Mouse (Mus musculus): ENCODE data around the gene Gm19345.

- TF ChIP-seq MAFK (IDR thresholded peaks at IDR 0.05; ENCODE audit: insufficient read depth, low read depth, low read length) (no peak), HCFC1 (IDR thresholded peaks at IDR 0.05; ENCODE audit: borderline replicate concordance, insufficient read depth, low read length) (no peak), ZNF384 (IDR thresholded peaks at IDR 0.05; ENCODE audit: low read depth, low read length) (no peak), CHD2 (IDR thresholded peaks at IDR 0.05; ENCODE audit: low read depth, low read length) (no peak), ZC3H11A (IDR thresholded peaks at IDR 0.05; ENCODE audit: borderline replicate concordance, low read depth, low read length) (no peak)
Measured at GRCm38 (mm10) chr7:19822193-19822592, 29.6 kb upstream of the Gm19345 start.
